Mouse (Mus musculus) heart, adult 18-20 months (tissue): ENCODE measurements around the gene Dysf. TPM values are rescaled to one million over a fixed set of nuclear protein-coding genes. Genes with fewer than 3 reads are reported as not detected.
"Not testable (repeated sequence)": the region's sequence is repeated elsewhere in the genome, so short reads cannot be mapped to it uniquely, and the experiment has no call there.

Experiments
- DNase-seq, 2 experiments: peaks; one replicate each; pipeline ENCODE4 v3.0.0; 2021 to 2022; ENCODE audit warnings: mixed read lengths in 1 of 2
- long read RNA-seq, 2 experiments: library from polyadenylated mRNA; stranded (forward); transcript quantifications; one replicate each; pipeline ENCODE4 v2.0.0; 2021
- total RNA-seq, 2 experiments: library from RNA; stranded (reverse); gene quantifications; 2 replicates each; pipeline ENCODE4 v1.2.3; 2021

Gene Dysf
- total RNA-seq: 100 to 1,000 TPM in 1 of 2 experiments, 10 to 100 TPM in 1; 99.8 to 105 TPM
- long read RNA-seq, experiment 1, full-length matches to known transcripts: 9 of 226 reads
- long read RNA-seq, experiment 1, partial matches to known transcripts: 15 of 226 reads
- long read RNA-seq, experiment 1, other reads (novel, unspliced or antisense): 202 of 226 reads
- long read RNA-seq, experiment 2, full-length matches to known transcripts: 5 of 166 reads
- long read RNA-seq, experiment 2, partial matches to known transcripts: 10 of 166 reads
- long read RNA-seq, experiment 2, other reads (novel, unspliced or antisense): 151 of 166 reads

GRCm38 (mm10) chr6:84008363-84009171 lies at the start of gene Dysf:
Dysf (plus strand) TSS chr6:84008590.
- peak; percentile 51 to 73 for DNase-seq

GRCm38 (mm10) chr6:83987642-83988041 lies 20.7 kb upstream of the Dysf start:
- no peak for DNase-seq

- no peak for DNase-seq
Measured at GRCm38 (mm10) chr6:84002716-84003115, 5.7 kb upstream of the Dysf start.

GRCm38 (mm10) chr6:84004295-84004694 lies 4.1 kb upstream of the Dysf start:
- DNase-seq: no peak

- peak; percentile 52 to 71 for DNase-seq
Measured at GRCm38 (mm10) chr6:84009172-84009872, 932 bp downstream of the Dysf start.

- no peak for DNase-seq
Measured at GRCm38 (mm10) chr6:84009915-84010302, 1.5 kb downstream of the Dysf start.

GRCm38 (mm10) chr6:84010303-84011225 lies 2.2 kb downstream of the Dysf start:
- DNase-seq: peak; percentile 84 to 86

- peak; percentile 47 to 67 for DNase-seq
Measured at GRCm38 (mm10) chr6:84014961-84015683, 6.7 kb downstream of the Dysf start.

GRCm38 (mm10) chr6:84016851-84017250 lies 8.5 kb downstream of the Dysf start:
- no peak for DNase-seq

GRCm38 (mm10) chr6:84017392-84017791 lies 9.0 kb downstream of the Dysf start:
- DNase-seq: no peak

- peak; percentile 83 to 85 for DNase-seq
Measured at GRCm38 (mm10) chr6:84018906-84019550, 10.6 kb downstream of the Dysf start.

GRCm38 (mm10) chr6:84020002-84020401 lies 11.6 kb downstream of the Dysf start:
- peak in 1 of 2 experiments; percentile 45 for DNase-seq

GRCm38 (mm10) chr6:84021990-84022389 lies 13.6 kb downstream of the Dysf start:
- DNase-seq: peak in 1 of 2 experiments; percentile 35

- no peak for DNase-seq
Measured at GRCm38 (mm10) chr6:84025636-84026035, 17.2 kb downstream of the Dysf start.

- no peak for DNase-seq
Measured at GRCm38 (mm10) chr6:84028791-84029190, 20.4 kb downstream of the Dysf start.

GRCm38 (mm10) chr6:84029775-84030174 lies 21.4 kb downstream of the Dysf start:
- no peak for DNase-seq

- not testable (repeated sequence) for DNase-seq
Measured at GRCm38 (mm10) chr6:84032516-84032915, 24.1 kb downstream of the Dysf start.

- DNase-seq: no peak
Measured at GRCm38 (mm10) chr6:84043251-84043940, 35.0 kb downstream of the Dysf start.

- no peak for DNase-seq
Measured at GRCm38 (mm10) chr6:84044679-84045078, 36.3 kb downstream of the Dysf start.

- DNase-seq: peak in 1 of 2 experiments; percentile 51
Measured at GRCm38 (mm10) chr6:84048856-84049255, 40.5 kb downstream of the Dysf start.
